Mouse (Mus musculus): ENCODE data around the gene Sort1.

The Sort1 gene

GRCm38 (mm10) chr3:108327916-108328315, 44.0 kb downstream of the Sort1 start:
- DNase-seq (ENCODE audit: low read depth, low spot score), result no peak

GRCm38 (mm10) chr3:108328441-108328841, 44.6 kb downstream of the Sort1 start:
- no peak for DNase-seq (ENCODE audit: low read depth, low spot score)

DNA sequence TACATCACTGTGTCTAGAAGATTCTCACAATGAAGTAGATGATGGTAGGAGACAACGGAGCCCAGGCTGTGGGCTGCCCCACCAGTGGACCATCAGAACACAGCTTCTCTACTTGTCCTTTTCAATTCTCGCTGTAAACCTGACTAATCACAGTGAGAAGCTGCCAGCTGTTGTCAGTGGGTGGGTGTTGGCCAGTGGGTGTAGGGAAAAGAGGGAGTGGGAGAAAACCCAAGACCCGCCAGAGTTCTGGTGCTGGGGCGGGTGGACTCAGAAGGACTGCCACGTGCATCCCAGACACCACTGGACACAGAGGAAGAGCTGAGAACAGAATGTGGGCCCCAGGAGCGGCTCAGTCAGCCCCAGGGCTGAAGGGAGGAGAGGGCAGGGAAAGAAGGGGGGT, 46.9 kb downstream of the Sort1 start:
- no peak for DNase-seq (ENCODE audit: low read depth, low spot score)

DNA sequence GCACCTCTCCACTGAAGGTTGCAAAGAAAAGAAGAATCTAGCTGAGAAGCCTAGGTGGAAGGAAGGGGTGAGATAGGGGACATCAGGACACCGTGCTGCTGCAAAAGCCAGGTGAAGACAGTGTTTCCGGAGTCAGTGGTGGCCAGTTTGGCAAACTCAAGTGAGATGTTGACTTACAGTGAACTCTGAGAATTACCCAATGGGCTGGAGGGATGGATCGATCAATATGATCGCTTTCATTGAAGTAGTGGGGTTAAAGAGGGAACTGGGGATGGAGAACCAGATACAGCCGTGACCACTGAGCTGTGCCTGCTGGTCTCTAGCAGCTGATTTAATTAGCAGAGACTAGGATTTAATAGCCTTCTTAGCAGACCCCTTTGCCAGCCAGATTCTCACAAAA, 53.0 kb downstream of the Sort1 start:
- DNase-seq (ENCODE audit: low read depth, low spot score), result no peak

DNA sequence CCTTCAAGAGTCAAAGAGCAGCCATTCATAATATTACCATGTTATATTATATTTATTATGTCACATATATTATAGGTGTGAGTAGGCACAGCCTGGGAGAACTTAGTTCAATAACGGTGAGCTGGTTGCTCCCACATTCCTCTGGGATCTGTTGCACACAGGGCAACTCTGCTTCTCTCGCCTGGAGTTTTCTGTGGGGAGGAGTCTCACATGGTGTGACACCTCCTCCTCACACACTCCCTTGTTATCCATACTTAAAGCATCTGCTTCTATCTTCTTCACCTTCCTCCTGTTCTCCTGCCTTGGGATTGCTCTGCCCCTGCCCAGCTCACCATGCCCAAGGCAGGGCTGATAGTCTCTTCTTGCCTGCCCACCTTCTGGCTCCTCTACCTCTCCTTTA, 57.2 kb downstream of the Sort1 start:
- DNase-seq (ENCODE audit: low read depth, low spot score), result no peak

- no peak for DNase-seq (ENCODE audit: low read depth, low spot score)
Observed at GRCm38 (mm10) chr3:108342185-108342584, 58.3 kb downstream of the Sort1 start.

DNA sequence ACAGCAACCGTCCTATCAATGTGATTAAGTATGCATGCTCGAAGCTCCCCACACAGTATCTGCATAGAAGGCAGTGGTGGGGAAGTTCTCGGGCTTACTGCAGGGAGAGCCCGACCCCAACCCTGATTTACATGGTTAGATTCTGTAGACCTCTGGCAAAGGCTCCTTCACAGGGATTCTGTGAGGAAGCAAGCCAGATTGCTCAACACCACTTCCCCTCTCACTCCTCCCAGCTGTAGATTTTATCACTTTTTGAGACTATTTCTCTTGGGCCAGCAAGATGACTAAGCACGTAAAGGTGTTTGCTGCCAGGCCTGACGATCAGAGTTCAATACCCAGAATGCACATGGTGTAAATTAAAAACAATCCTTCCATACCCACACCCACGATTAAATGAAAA, 62.0 kb downstream of the Sort1 start:
- no peak for DNase-seq (ENCODE audit: low read depth, low spot score)

GRCm38 (mm10) chr3:108348376-108348775, 64.5 kb downstream of the Sort1 start:
- DNase-seq (ENCODE audit: low read depth, low spot score), result no peak

GRCm38 (mm10) chr3:108355245-108355644, 71.4 kb downstream of the Sort1 start:
- no peak for DNase-seq (ENCODE audit: low read depth, low spot score)

GRCm38 (mm10) chr3:108357051-108357450, 73.2 kb downstream of the Sort1 start:
- DNase-seq (ENCODE audit: low read depth, low spot score), result no peak

- no peak for DNase-seq (ENCODE audit: low read depth, low spot score)
Observed at GRCm38 (mm10) chr3:108358445-108358844, 74.6 kb downstream of the Sort1 start.

GRCm38 (mm10) chr3:108360894-108361293, 77.0 kb downstream of the Sort1 start:
- DNase-seq (ENCODE audit: low read depth, low spot score), result peak; percentile 57

DNA sequence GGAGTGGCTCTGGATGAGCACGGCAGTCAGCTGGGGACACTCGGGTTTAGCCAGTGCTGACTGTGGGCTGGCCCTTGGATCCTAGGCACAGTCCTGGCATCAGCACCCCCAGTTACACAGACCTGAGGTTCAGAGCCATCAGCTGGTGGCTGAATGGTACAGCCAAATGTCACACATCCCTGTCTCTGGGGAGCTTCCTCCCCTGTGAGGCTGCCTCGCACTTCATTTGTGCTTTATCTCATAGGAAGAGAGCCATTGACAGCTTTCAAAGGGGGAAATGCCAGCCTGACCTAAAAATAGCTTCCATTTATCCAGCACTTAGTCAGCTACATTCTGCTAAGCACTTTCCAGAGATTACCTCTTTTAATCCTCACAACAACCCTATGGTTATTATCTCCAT, 79.7 kb downstream of the Sort1 start:
- no peak for DNase-seq (ENCODE audit: low read depth, low spot score)

- DNase-seq (ENCODE audit: low read depth, low spot score), result no peak
Observed at GRCm38 (mm10) chr3:108364270-108364995, 80.6 kb downstream of the Sort1 start, which contains the start of gene Mybphl. TSS of gene Mybphl (plus strand) at chr3:108364911.

DNA sequence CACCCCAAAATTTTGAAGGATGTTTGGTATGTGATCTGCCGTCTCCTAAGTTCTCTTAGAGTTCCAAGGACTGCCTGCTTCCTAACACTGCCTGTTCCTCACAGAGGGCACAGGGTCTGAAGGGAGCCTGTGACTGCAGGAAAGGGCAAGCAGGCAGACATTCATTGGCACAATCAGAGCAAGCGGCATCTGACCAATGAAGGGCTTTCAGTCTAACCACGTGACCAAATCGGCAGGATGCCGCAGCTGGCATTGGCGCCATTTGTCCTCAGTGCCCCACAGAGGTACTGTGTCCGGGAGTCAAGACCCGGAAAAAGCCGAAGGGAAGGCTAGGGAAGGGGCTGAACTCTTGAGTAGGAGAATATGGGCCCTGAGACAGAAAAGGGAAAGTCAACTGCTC, 83.3 kb downstream of the Sort1 start:
- no peak for DNase-seq (ENCODE audit: low read depth, low spot score)

- no peak for DNase-seq (ENCODE audit: low read depth, low spot score)
Observed at GRCm38 (mm10) chr3:108367828-108368227, 83.9 kb downstream of the Sort1 start.

- no peak for DNase-seq (ENCODE audit: low read depth, low spot score)
Observed at GRCm38 (mm10) chr3:108368721-108369120, 84.8 kb downstream of the Sort1 start.

DNA sequence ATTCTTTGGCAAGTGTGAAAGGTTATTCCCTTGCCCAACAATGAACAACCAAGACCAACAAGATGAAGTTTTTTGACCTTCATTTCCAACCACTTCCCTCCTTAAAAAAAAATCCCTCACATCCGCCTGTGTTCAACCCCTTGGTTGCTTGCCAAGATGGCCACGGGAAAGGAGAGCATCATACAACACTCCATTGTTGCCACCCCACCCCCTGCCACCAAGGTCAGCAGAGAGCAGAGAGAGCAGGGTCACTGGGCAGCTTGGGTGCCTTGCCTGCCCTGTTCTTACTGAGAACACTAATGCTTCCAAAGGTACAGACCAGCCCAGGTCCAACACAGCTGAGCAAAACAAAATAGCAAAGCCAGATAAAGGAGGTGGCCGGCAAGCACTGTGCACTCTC, 88.4 kb downstream of the Sort1 start:
- no peak for DNase-seq (ENCODE audit: low read depth, low spot score)

- no peak for DNase-seq (ENCODE audit: low read depth, low spot score)
Observed at GRCm38 (mm10) chr3:108372691-108373090, 88.8 kb downstream of the Sort1 start.

DNA sequence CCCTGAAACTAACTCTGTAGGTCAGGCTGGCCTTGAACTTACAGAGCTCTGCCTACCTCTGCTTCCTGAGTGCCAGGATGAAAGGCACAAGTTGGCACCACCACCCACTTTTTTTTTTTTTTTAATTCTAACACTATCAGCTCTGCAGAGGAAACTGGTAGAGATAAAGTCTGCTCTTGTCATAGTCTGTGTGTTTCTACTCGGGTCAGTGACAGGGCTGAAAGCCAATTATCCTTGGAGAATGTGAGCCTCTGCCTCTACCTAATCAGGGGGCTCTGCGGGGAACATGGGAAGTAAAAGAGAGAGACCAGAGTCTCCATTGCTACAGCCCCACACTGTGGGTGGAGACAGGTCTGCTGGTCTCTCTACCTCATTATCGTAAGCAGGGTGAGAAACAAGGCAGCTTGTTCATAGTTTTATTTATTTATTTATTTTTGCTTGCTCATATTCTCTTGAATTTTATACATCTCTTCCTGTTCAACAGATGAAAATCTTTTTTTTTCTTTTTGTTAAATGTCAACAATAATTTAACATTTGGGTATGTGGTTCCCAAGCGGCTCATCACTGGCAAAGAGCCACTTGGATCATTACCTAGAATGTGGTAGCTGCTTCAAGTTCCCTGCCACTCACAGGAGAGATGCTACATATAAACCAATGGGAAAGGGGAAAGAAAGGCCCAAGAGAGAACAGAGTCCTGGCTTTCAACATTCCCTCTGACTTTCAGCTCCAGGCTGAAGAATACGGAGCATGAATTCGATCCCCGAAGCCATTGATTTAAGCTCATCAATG, 95.2 kb downstream of the Sort1 start:
- DNase-seq (ENCODE audit: low read depth, low spot score), result no peak

- no peak for DNase-seq (ENCODE audit: low read depth, low spot score)
Observed at GRCm38 (mm10) chr3:108380695-108381094, 96.8 kb downstream of the Sort1 start.

DNA sequence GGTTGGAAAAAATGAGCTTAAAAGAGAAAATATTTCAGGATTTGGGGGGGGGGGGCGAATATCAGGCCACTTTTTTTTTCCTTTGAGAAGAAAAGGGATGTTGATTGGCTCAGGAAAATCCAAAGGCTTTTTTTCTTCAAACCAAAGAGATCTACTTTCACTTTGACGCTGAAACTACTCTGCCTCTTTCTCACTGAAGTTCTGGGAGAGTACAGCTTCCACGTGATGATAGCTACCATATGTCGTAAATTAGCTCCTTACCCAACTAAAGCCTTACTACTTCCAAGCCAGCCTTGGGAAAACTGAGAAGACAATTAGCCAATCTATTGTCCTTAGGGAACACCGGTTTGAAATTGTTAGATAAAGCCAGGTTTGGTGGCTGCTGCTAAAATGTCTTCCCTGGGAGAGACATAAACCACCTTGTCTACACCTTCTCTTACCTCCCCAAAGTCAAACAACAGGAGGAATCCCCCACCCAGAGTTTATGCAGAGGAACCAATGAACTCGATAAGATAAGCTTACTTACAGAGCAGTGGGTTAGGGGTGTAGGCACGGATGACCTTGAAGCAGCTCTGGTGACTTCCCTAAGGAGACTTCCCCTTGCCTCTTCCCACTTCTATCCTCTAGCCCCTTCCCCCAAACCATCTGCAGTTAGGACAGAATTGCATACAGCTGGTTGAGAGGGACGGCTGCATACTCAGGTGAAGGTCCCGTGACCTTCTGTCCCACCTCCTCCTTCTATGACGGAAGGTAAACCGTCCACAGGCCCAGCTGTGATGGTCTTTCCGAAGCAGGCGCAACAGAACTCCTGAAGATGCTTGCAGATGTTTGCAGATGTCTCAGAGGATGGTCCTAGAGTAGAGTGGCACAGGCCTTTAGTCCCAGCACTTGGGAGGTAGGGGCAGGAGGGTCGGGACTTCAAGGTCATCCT, 98.3 kb downstream of the Sort1 start:
- no peak for DNase-seq (ENCODE audit: low read depth, low spot score)

Data from forelimb bud, embryonic 11.5 days (tissue).